Mouse (Mus musculus) gastrocnemius, adult 2 months (tissue): ENCODE results near the gene Stum. TPM values are rescaled to one million over a fixed set of nuclear protein-coding genes. Genes with fewer than 3 reads are reported as not detected.
A peak's percentile ranks its signal among the peaks of the same experiment; 100 is the strongest.
"Not testable (repeated sequence)": the region's sequence is repeated elsewhere in the genome, so short reads cannot be mapped to it uniquely, and the experiment has no call there.

Experiments
- DNase-seq: peaks from one replicate; pipeline ENCODE4 v3.0.0; 2022
- H3K27ac ChIP-seq: fragments of 200-600 bp; 2 replicates; pipeline ENCODE4 v1.8.1; 2022; ENCODE audit warnings: mild to moderate bottlenecking
- H3K4me3 ChIP-seq: fragments of 200-600 bp; 2 replicates; pipeline ENCODE4 v1.8.1; 2022; ENCODE audit warnings: mild to moderate bottlenecking, moderate library complexity
- CTCF ChIP-seq: fragments of 200-600 bp; IDR thresholded peaks from 2 replicates; pipeline ENCODE4 v1.8.1; 2022; ENCODE audit warnings: antibody characterized with exemption, mild to moderate bottlenecking, moderate library complexity
- intact Hi-C: fragments of 180-260 bp; cut with DNase I; formaldehyde crosslinking; loops from one replicate; pipeline ENCODE4 v1.15.1; 2025
- long read RNA-seq, 2 experiments: library from polyadenylated mRNA; stranded (forward); transcript quantifications; one replicate each; pipeline ENCODE4 v2.0.0; 2021
- total RNA-seq, 2 experiments: library from RNA; stranded (reverse); gene quantifications; 2 replicates each; pipeline ENCODE4 v1.2.3; 2021

Stum gene
- under 1 TPM; 0.41 to 0.86 TPM for total RNA-seq
- long read RNA-seq, experiment 1 = 0 reads
- long read RNA-seq, experiment 2 = 0 reads

GRCm38 (mm10) chr1:180483399-180484291 lies at the start of gene Stum:
Gene Stum, minus strand, starts transcription at chr1:180483504.
- intact Hi-C loops = loop anchor here (1.0 to 5.0 kb wide), 2 partner anchors 49 to 216 kb away; no protein-coding TSS in a partner anchor
- Histone ChIP-seq H3K4me3 (peak within 1 kb of the TSS; percentile 67), H3K27ac (peak within 1 kb of the TSS; percentile 31)
- peak; percentile 88 for DNase-seq
- TF ChIP-seq CTCF = peak; percentile 91

GRCm38 (mm10) chr1:180532671-180533070 lies 49.4 kb upstream of the Stum start:
- no peak for DNase-seq
- TF ChIP-seq CTCF = no peak
- Histone ChIP-seq H3K27ac (no peak overlapping the region), H3K4me3 (no peak overlapping the region)
- intact Hi-C loops = no loop called here

GRCm38 (mm10) chr1:180530457-180531263 lies 47.4 kb upstream of the Stum start:
- Histone ChIP-seq H3K27ac (no peak overlapping the region), H3K4me3 (no peak overlapping the region)
- DNase-seq = no peak
- TF ChIP-seq CTCF = no peak
- intact Hi-C loops = no loop called here

GRCm38 (mm10) chr1:180529847-180530246 lies 46.5 kb upstream of the Stum start:
- no peak for DNase-seq
- no peak overlapping the region for H3K27ac ChIP-seq
- no peak overlapping the region for H3K4me3 ChIP-seq
- intact Hi-C loops = no loop called here
- no peak for TF ChIP-seq CTCF

GRCm38 (mm10) chr1:180525301-180525700 lies 42.0 kb upstream of the Stum start:
- intact Hi-C loops = no loop called here
- no peak for DNase-seq
- Histone ChIP-seq H3K4me3 (no peak overlapping the region), H3K27ac (no peak overlapping the region)
- no peak for TF ChIP-seq CTCF

- TF ChIP-seq CTCF = no peak
- H3K4me3 ChIP-seq = no peak overlapping the region
- no peak for DNase-seq
- H3K27ac ChIP-seq = no peak overlapping the region
- intact Hi-C loops = no loop called here
Measured at GRCm38 (mm10) chr1:180523320-180523719, 40.0 kb upstream of the Stum start.

GRCm38 (mm10) chr1:180520190-180520589 lies 36.9 kb upstream of the Stum start:
- intact Hi-C loops = no loop called here

GRCm38 (mm10) chr1:180519520-180519919 lies 36.2 kb upstream of the Stum start:
- intact Hi-C loops = no loop called here
- no peak for DNase-seq
- TF ChIP-seq CTCF = no peak
- Histone ChIP-seq H3K4me3 (no peak overlapping the region), H3K27ac (no peak overlapping the region)

More at GRCm38 (mm10) chr1:180520190-180520589, 36.9 kb upstream of the Stum start:
- no peak overlapping the region for H3K27ac ChIP-seq
- H3K4me3 ChIP-seq = no peak overlapping the region
- TF ChIP-seq CTCF = no peak
- DNase-seq = no peak

GRCm38 (mm10) chr1:180518899-180519298 lies 35.6 kb upstream of the Stum start:
- H3K27ac ChIP-seq, intact Hi-C loops, H3K4me3 ChIP-seq, DNase-seq: not testable (repeated sequence)

- no peak overlapping the region for H3K27ac ChIP-seq
- no peak for TF ChIP-seq CTCF
- no peak for DNase-seq
- intact Hi-C loops = no loop called here
- H3K4me3 ChIP-seq = no peak overlapping the region
Measured at GRCm38 (mm10) chr1:180518412-180518811, 35.1 kb upstream of the Stum start.

- Histone ChIP-seq H3K27ac (no peak overlapping the region), H3K4me3 (no peak overlapping the region)
- no peak for TF ChIP-seq CTCF
- no peak for DNase-seq
- intact Hi-C loops = no loop called here
Measured at GRCm38 (mm10) chr1:180517390-180518054, 34.2 kb upstream of the Stum start.

- intact Hi-C loops = no loop called here
- TF ChIP-seq CTCF = no peak
- DNase-seq = no peak
- Histone ChIP-seq H3K27ac (no peak overlapping the region), H3K4me3 (no peak overlapping the region)
Measured at GRCm38 (mm10) chr1:180514077-180514476, 30.8 kb upstream of the Stum start.
